Mouse (Mus musculus) limb, embryonic 14.5 days (tissue): ENCODE data around the gene Fgfr2. TPM values are rescaled to one million over a fixed set of nuclear protein-coding genes. Genes with fewer than 3 reads are reported as not detected.

Experiments used
- ATAC-seq: fragments of 200-750 bp; cut with Nextera tagmentation; 2 replicates; pipeline ENCODE4 v1.8.0; 2017; ENCODE audit warnings: low read depth, moderate number of reproducible peaks, moderate TSS enrichment; ENCODE audit not compliant: low FRiP score
- DNase-seq: peaks from one replicate; pipeline ENCODE4 v3.0.0-alpha.2; 2015; ENCODE audit warnings: low spot score
- H3K27ac ChIP-seq: fragments of 300-500 bp; sonication (generic); replicated peaks from 2 replicates; pipeline ENCODE4 v1.5.1; 2014; ENCODE audit warnings: low read depth, mild to moderate bottlenecking, low read length, moderate library complexity, mixed read lengths
- H3K27me3 ChIP-seq: fragments of 300-500 bp; sonication (generic); 2 replicates; pipeline ENCODE4 v1.6.1; 2014; ENCODE audit warnings: low read length, mixed read lengths; ENCODE audit not compliant: control insufficient read depth, insufficient read depth
- H3K36me3 ChIP-seq: fragments of 300-500 bp; sonication (generic); 2 replicates; pipeline ENCODE4 v1.6.1; 2014; ENCODE audit warnings: mild to moderate bottlenecking, low read length, moderate library complexity, mixed read lengths; ENCODE audit not compliant: control insufficient read depth, insufficient read depth
- H3K4me1 ChIP-seq: fragments of 300-500 bp; sonication (generic); 2 replicates; pipeline ENCODE4 v1.6.1; 2014; ENCODE audit warnings: antibody characterized with exemption, low read length, mixed read lengths; ENCODE audit not compliant: control insufficient read depth, insufficient read depth
- H3K4me2 ChIP-seq: fragments of 300-500 bp; sonication (generic); replicated peaks from 2 replicates; pipeline ENCODE4 v1.6.1; 2014; ENCODE audit warnings: low read depth, mild to moderate bottlenecking, low read length, moderate library complexity; ENCODE audit not compliant: severe bottlenecking
- H3K4me3 ChIP-seq: fragments of 300-500 bp; sonication (generic); replicated peaks from 2 replicates; pipeline ENCODE4 v1.5.1; 2014; ENCODE audit warnings: low read length
- H3K9ac ChIP-seq: fragments of 300-500 bp; sonication (generic); 2 replicates; pipeline ENCODE4 v1.6.1; 2014; ENCODE audit warnings: mild to moderate bottlenecking, low read depth, low read length, moderate library complexity; ENCODE audit not compliant: severe bottlenecking
- H3K9me3 ChIP-seq: fragments of 300-500 bp; sonication (generic); 2 replicates; pipeline ENCODE4 v1.6.1; 2016; ENCODE audit warnings: low read length; ENCODE audit not compliant: control insufficient read depth
- POLR2A ChIP-seq: fragments of 200-500 bp; IDR thresholded peaks from 2 replicates; pipeline ENCODE4 v1.8.0; 2012; ENCODE audit warnings: inconsistent platforms, mild to moderate bottlenecking, moderate library complexity, borderline replicate concordance; ENCODE audit not compliant: insufficient read depth, insufficient read length; ENCODE audit errors: extremely low read depth
- WGBS: fragments of 180-500 bp; shearing (Covaris S2); extraction: QIAGEN DNeasy Blood & Tissue Kit; methylation state at CpG from one replicate; pipeline ENCODE4 v1.1.7; 2014; 5-methylcytosine and 5-hydroxymethylcytosine counted together
- polyA plus RNA-seq, 2 experiments: library from polyadenylated mRNA; depleted of rRNA in 1 of 2; stranded (reverse) in 1 of 2; unstranded in 1 of 2; fragments of >200 nt; fragmentation: Nextera tagmentation in 1 of 2; extraction: Ambion mirVana in 1 of 2; gene quantifications; 2 replicates each; pipeline versions ENCODE4 v1.2.1 to v1.2.3; 2012 to 2014

Gene Fgfr2
- polyA plus RNA-seq, 2 experiments = 131 to 133 TPM

DNA sequence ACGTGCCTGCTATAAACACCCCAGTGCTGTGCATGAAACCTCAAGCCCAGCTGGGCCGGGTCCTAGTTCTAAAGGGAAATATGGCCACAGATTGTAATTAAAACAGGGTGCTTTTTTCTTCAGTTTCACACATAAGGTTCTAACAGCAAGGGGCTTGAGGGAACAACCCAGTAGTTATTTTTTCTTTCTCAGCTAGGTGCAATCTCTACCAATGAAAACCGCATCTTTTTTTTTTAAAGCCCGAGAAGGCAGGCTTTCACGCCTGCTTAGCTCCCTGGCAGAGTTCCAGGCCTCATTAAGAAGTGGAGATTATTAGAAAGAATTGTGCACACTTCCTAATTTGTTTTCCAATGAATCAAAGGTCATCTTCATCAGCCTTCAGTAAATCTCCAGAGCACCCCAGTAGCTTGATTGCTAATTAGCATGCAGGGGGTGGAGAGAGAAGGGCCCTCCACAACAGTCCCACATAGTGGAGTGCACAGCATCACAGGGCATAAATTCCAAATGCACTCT, 939.2 kb downstream of the Fgfr2 start:
- Histone ChIP-seq H3K27me3 (no peaks in the 10 kb centered on the region), H3K4me1 (peaks cover 19% of the 10 kb centered on the region), H3K36me3 (no peaks in the 10 kb centered on the region), H3K4me2 (no peak overlapping the region), H3K9ac (no peak overlapping the region), H3K4me3 (no peak overlapping the region), H3K9me3 (no peaks in the 10 kb centered on the region), H3K27ac (no peak overlapping the region)
- ATAC-seq = no peak
- TF ChIP-seq POLR2A = no peak
- DNase-seq = no peak
- 33% methylated on average over 5 of the region's 5 CpGs for WGBS

GRCm38 (mm10) chr7:132181586-132182198, 941.5 kb downstream of the Fgfr2 start:
- Histone ChIP-seq H3K4me2 (no peak overlapping the region), H3K4me3 (no peak overlapping the region), H3K27ac (no peak overlapping the region), H3K36me3 (no peaks in the 10 kb centered on the region), H3K9ac (no peak overlapping the region), H3K4me1 (peaks cover 6% of the 10 kb centered on the region), H3K9me3 (no peaks in the 10 kb centered on the region), H3K27me3 (no peaks in the 10 kb centered on the region)
- ATAC-seq (no peak), DNase-seq (no peak)
- 91% methylated on average over 4 of the region's 4 CpGs for WGBS
- TF ChIP-seq POLR2A = no peak

- H3K27me3 ChIP-seq = no peaks in the 10 kb centered on the region
- no peak overlapping the region for H3K4me3 ChIP-seq
- no peaks in the 10 kb centered on the region for H3K9me3 ChIP-seq
- H3K27ac ChIP-seq = no peak overlapping the region
- H3K36me3 ChIP-seq = no peaks in the 10 kb centered on the region
- DNase-seq (no peak), ATAC-seq (no peak)
- no peak overlapping the region for H3K9ac ChIP-seq
- TF ChIP-seq POLR2A = no peak
- WGBS = 89% methylated on average over 3 of the region's 3 CpGs
- no peaks in the 10 kb centered on the region for H3K4me1 ChIP-seq
- H3K4me2 ChIP-seq = no peak overlapping the region
Observed at GRCm38 (mm10) chr7:132181042-132181441, 942.1 kb downstream of the Fgfr2 start.

GRCm38 (mm10) chr7:132179049-132179448, 944.1 kb downstream of the Fgfr2 start:
- Histone ChIP-seq H3K36me3 (no peaks in the 10 kb centered on the region), H3K9ac (no peak overlapping the region), H3K4me3 (no peak overlapping the region), H3K27me3 (no peaks in the 10 kb centered on the region), H3K4me1 (no peaks in the 10 kb centered on the region), H3K4me2 (no peak overlapping the region), H3K9me3 (no peaks in the 10 kb centered on the region), H3K27ac (no peak overlapping the region)
- DNase-seq (no peak), ATAC-seq (no peak)
- no peak for TF ChIP-seq POLR2A
- WGBS = 57% methylated on average over 1 of the region's 1 CpGs

GRCm38 (mm10) chr7:132174787-132175186, 948.4 kb downstream of the Fgfr2 start:
- Histone ChIP-seq H3K9ac (no peak overlapping the region), H3K9me3 (no peaks in the 10 kb centered on the region), H3K36me3 (no peaks in the 10 kb centered on the region), H3K27me3 (no peaks in the 10 kb centered on the region), H3K4me1 (peaks cover 5% of the 10 kb centered on the region; the same call in 1 of the 2 replicates), H3K4me2 (no peak overlapping the region), H3K27ac (no peak overlapping the region), H3K4me3 (no peak overlapping the region)
- DNase-seq (peak; percentile 43), ATAC-seq (no peak)
- 62% methylated on average over 5 of the region's 5 CpGs for WGBS
- TF ChIP-seq POLR2A = no peak
